Mouse (Mus musculus): ENCODE data around the gene Spata45.

Spata45 gene

GRCm38 (mm10) chr1:191041352-191041751, 4.9 kb downstream of the Spata45 start:
- no peak for DNase-seq (ENCODE audit: low spot score in 2 of 2)

GRCm38 (mm10) chr1:191042106-191042505, 5.7 kb downstream of the Spata45 start:
- DNase-seq (ENCODE audit: low spot score in 2 of 2) = no peak

GRCm38 (mm10) chr1:191042688-191043087, 6.2 kb downstream of the Spata45 start:
- DNase-seq (ENCODE audit: low spot score in 2 of 2) = no peak

GRCm38 (mm10) chr1:191045264-191045663, 8.8 kb downstream of the Spata45 start:
- no peak for DNase-seq (ENCODE audit: low spot score in 2 of 2)

GRCm38 (mm10) chr1:191046231-191046824, 9.9 kb downstream of the Spata45 start:
- no peak for DNase-seq (ENCODE audit: low spot score in 2 of 2)

GRCm38 (mm10) chr1:191053555-191053954, 17.1 kb downstream of the Spata45 start:
- DNase-seq (ENCODE audit: low spot score in 2 of 2) = no peak

GRCm38 (mm10) chr1:191054870-191055532, 18.6 kb downstream of the Spata45 start:
- peak in 1 of 2 experiments; percentile 37 for DNase-seq (ENCODE audit: low spot score in 2 of 2)

- no peak for DNase-seq (ENCODE audit: low spot score in 2 of 2)
Observed at GRCm38 (mm10) chr1:191055533-191055873, 19.1 kb downstream of the Spata45 start.

GRCm38 (mm10) chr1:191057461-191057860, 21.0 kb downstream of the Spata45 start:
- DNase-seq (ENCODE audit: low spot score in 2 of 2) = no peak

GRCm38 (mm10) chr1:191062241-191062780, 25.9 kb downstream of the Spata45 start:
- peak in 1 of 2 experiments; percentile 18 for DNase-seq (ENCODE audit: low spot score in 2 of 2)

- DNase-seq (ENCODE audit: low spot score in 2 of 2) = peak; percentile 92 to 98
Observed at GRCm38 (mm10) chr1:191062781-191063485, 26.5 kb downstream of the Spata45 start, which contains the start of the genes Tatdn3 and Nsl1. Tatdn3 (minus strand) TSS chr1:191062932. Nsl1 (plus strand) TSS chr1:191063012.

GRCm38 (mm10) chr1:191063700-191064099, 27.3 kb downstream of the Spata45 start:
- no peak for DNase-seq (ENCODE audit: low spot score in 2 of 2)

- DNase-seq (ENCODE audit: low spot score in 2 of 2) = no peak
Observed at GRCm38 (mm10) chr1:191064535-191064934, 28.1 kb downstream of the Spata45 start.

GRCm38 (mm10) chr1:191065188-191065587, 28.7 kb downstream of the Spata45 start:
- DNase-seq (ENCODE audit: low spot score in 2 of 2) = no peak

GRCm38 (mm10) chr1:191068377-191068776, 31.9 kb downstream of the Spata45 start:
- DNase-seq (ENCODE audit: low spot score in 2 of 2) = no peak

GRCm38 (mm10) chr1:191070259-191070658, 33.8 kb downstream of the Spata45 start:
- no peak for DNase-seq (ENCODE audit: low spot score in 2 of 2)

GRCm38 (mm10) chr1:191071613-191072012, 35.2 kb downstream of the Spata45 start:
- DNase-seq (ENCODE audit: low spot score in 2 of 2) = no peak

- no peak for DNase-seq (ENCODE audit: low spot score in 2 of 2)
Observed at GRCm38 (mm10) chr1:191072329-191072913, 36.0 kb downstream of the Spata45 start.

- DNase-seq (ENCODE audit: low spot score in 2 of 2) = peak in 1 of 2 experiments; percentile 55
Observed at GRCm38 (mm10) chr1:191073001-191073400, 36.6 kb downstream of the Spata45 start.

- no peak for DNase-seq (ENCODE audit: low spot score in 2 of 2)
Observed at GRCm38 (mm10) chr1:191073486-191073885, 37.0 kb downstream of the Spata45 start.

- DNase-seq (ENCODE audit: low spot score in 2 of 2) = no peak
Observed at GRCm38 (mm10) chr1:191075199-191075883, 38.9 kb downstream of the Spata45 start.

- DNase-seq (ENCODE audit: low spot score in 2 of 2) = no peak
Observed at GRCm38 (mm10) chr1:191083230-191083629, 46.8 kb downstream of the Spata45 start.
